Mouse (Mus musculus): ENCODE measurements around the gene Hps4. TPM values are rescaled to one million over a fixed set of nuclear protein-coding genes. Genes with fewer than 3 reads are reported as not detected.
A peak's percentile ranks its signal among the peaks of the same experiment; 100 is the strongest.

The Hps4 gene
- polyA plus RNA-seq, 1 experiment from 2014 or later, result 21.4 TPM

DNA sequence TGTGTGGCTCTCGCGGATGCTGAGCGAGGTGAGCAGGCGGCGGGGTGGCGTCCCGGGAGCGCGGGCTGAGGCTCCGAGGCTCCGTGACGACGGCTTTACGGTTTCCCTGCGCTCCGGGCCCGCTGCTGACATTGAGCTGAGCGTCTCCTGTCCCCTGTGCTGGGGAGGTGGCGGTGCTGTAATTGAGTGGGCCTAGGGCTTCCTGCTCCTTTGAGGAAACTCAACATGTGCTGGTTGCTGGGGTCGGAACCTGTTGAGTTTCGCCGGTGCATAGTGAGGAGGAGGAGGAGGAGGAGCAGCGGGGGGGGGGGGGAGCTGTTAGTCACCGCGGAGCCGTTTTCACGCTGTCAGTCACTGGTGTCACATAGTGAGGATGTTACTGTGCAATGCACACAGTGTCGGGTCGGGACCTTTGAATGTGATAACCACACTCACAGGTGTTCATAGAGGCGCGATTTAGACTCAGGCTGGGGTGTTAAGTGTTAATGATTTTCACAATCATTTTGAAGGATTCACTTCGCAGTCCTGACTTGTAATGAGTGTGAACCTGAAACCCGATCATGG is 16.4 kb upstream of the Hps4 start:
- Histone ChIP-seq H3K36me3 (peaks cover 38% of the 10 kb centered on the region), H3K27me3 (ENCODE audit: insufficient read depth, poor library complexity, severe bottlenecking) (no peaks in the 10 kb centered on the region), H3K4me3 (peak overlapping the region; percentile 99), H3K27ac (peak overlapping the region; percentile 87), H3K9me3 (no peaks in the 10 kb centered on the region), H3K4me1 (peaks cover 24% of the 10 kb centered on the region)
- DNase-seq (ENCODE audit: low spot score), result no peak
- WGBS, result 1% methylated on average over 33 of the region's 33 CpGs

DNA sequence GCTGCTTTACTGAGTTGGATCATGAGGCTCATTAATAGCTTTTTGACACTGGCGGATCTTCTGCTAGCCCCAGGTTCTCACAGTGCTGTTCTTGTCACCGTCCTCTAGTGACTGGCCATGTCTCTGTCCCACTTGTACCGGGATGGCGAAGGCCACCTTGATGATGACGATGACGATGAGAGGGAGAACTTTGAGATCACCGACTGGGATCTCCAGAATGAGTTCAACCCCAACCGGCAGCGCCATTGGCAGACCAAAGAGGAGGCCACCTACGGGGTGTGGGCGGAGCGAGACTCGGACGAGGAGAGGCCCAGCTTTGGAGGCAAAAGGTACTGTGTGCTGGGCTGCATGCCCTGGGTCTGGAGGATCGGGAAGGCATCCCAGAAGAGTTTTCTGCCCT is 15.0 kb upstream of the Hps4 start:
- Histone ChIP-seq H3K9me3 (no peaks in the 10 kb centered on the region), H3K36me3 (peaks cover 51% of the 10 kb centered on the region), H3K4me3 (no peak overlapping the region), H3K4me1 (peaks cover 24% of the 10 kb centered on the region), H3K27me3 (ENCODE audit: insufficient read depth, poor library complexity, severe bottlenecking) (no peaks in the 10 kb centered on the region), H3K27ac (no peak overlapping the region)
- no peak for DNase-seq (ENCODE audit: low spot score)
- WGBS, result 91% methylated on average over 15 of the region's 15 CpGs

DNA sequence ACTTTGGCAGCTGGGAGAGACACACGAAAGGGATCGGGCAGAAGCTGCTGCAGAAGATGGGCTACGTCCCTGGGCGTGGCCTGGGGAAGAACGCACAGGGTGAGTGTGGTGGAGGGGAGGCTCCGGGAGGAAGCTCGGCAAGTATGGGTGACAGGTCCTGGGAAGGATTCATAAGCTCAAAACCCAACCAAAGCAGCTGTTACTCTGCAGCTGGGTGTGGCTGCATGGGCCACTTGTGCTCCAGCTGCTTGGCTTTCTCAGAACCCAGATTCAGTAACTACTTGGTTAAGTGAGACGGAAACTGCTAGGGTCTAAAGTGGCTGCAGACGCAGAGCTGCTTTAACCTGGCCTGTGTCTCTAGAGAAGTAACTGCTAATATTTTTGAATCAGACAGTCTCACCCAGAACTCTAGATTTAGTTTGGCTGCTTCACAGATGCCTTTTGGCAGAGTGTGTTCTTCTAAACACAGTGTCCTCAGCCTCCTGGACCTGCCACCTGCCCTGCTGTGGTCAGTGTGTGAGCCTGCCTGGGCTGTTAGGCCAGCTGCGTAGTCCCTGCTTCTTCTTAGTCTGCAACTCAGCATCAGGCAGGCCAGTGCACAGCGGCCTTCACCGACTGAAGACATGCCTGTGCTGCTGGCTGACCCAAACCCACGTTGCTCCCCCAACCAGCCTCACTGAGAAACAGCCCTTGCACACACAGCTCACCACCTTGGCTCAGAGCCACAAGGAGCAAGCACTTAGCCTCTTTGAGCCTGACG is 12.9 kb upstream of the Hps4 start:
- no peak overlapping the region for H3K4me3 ChIP-seq
- DNase-seq (ENCODE audit: low spot score), result no peak
- H3K9me3 ChIP-seq, result no peaks in the 10 kb centered on the region
- H3K27ac ChIP-seq, result no peak overlapping the region
- H3K36me3 ChIP-seq, result peaks cover 72% of the 10 kb centered on the region
- WGBS, result 91% methylated on average over 14 of the region's 14 CpGs
- H3K27me3 ChIP-seq (ENCODE audit: insufficient read depth, poor library complexity, severe bottlenecking), result no peaks in the 10 kb centered on the region
- H3K4me1 ChIP-seq, result peaks cover 17% of the 10 kb centered on the region

DNA sequence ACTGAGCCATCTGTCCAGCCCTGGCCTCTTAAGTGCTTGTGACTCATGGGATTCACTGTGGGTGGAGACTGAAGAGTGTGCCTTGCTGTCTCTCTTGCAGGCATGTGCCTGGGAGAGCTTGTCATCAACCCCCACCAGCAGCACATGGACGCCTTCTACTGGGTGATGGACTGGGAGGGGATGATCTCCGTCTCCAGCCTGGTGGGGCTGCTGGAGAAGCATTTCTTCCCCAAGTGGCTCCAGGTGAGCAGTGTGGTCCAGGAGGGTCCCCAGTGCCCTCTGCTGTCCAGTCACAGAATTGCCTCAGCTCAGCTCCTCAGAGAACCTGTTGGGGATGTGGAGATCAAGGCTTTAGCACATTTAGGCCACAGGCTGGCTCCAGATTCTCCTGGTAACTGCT is 7.4 kb upstream of the Hps4 start:
- H3K4me3 ChIP-seq, result no peak overlapping the region
- H3K4me1 ChIP-seq, result no peaks in the 10 kb centered on the region
- H3K27me3 ChIP-seq (ENCODE audit: insufficient read depth, poor library complexity, severe bottlenecking), result no peaks in the 10 kb centered on the region
- no peak for DNase-seq (ENCODE audit: low spot score)
- peaks cover 91% of the 10 kb centered on the region for H3K36me3 ChIP-seq
- no peak overlapping the region for H3K27ac ChIP-seq
- 34% methylated on average over 2 of the region's 2 CpGs for WGBS
- no peaks in the 10 kb centered on the region for H3K9me3 ChIP-seq

- Histone ChIP-seq H3K27ac (no peak overlapping the region), H3K27me3 (ENCODE audit: insufficient read depth, poor library complexity, severe bottlenecking) (no peaks in the 10 kb centered on the region), H3K9me3 (no peaks in the 10 kb centered on the region), H3K36me3 (peaks cover 80% of the 10 kb centered on the region), H3K4me1 (peaks cover 4% of the 10 kb centered on the region), H3K4me3 (no peak overlapping the region)
- DNase-seq (ENCODE audit: low spot score), result no peak
- 95% methylated on average over 22 of the region's 22 CpGs for WGBS
These were observed 5.9 kb upstream of the Hps4 start for GRCm38 (mm10) chr5:112337004-112337403.

DNA sequence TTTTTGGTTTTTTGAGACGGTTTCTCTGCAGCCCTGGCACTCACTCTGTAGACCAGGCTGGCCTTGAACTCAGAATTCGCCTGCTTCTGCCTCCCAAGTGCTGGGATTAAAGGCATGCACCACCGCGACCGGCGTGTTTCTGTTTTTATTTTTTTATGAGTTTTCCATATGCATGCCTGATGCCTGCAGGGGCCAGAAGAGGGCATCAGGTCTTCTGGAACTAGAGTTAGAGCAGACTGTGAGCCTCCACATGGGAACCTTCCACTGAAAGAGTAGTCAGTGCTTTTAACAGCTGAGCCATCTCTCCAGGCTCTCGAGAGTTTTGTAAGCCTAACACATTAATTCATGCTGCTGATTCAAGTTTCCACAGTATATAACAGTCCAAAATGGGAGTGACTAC is 3.7 kb upstream of the Hps4 start:
- Histone ChIP-seq H3K27ac (no peak overlapping the region), H3K27me3 (ENCODE audit: insufficient read depth, poor library complexity, severe bottlenecking) (no peaks in the 10 kb centered on the region), H3K4me3 (no peak overlapping the region), H3K36me3 (peaks cover 58% of the 10 kb centered on the region), H3K9me3 (no peaks in the 10 kb centered on the region), H3K4me1 (peaks cover 15% of the 10 kb centered on the region)
- DNase-seq (ENCODE audit: low spot score), result no peak
- WGBS, result 79% methylated on average over 7 of the region's 7 CpGs

DNA sequence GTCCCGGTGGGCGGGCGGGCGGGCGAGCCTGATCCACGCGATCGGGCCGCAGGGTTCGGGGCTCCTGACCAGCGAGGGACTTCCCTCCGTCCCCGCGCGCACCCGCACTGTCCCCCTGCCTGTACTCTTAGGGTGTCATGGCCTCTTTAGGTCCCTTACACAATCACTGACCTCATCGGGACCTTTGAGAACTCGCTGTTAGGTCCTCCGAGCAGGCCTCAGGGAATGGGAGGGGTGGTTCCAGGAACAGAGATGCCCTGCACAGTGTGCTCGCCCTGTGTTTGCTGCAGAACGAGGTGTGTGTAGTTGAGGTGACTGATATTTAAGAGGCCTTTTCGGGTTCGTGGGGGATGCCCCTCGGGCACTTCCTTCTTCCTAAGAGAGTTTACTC is 317 bp downstream of the Hps4 start:
- peak overlapping the region; percentile 97 for H3K4me3 ChIP-seq
- peak overlapping the region; percentile 96 for H3K27ac ChIP-seq
- H3K4me1 ChIP-seq, result peaks cover 28% of the 10 kb centered on the region
- no peaks in the 10 kb centered on the region for H3K27me3 ChIP-seq (ENCODE audit: insufficient read depth, poor library complexity, severe bottlenecking)
- H3K36me3 ChIP-seq, result peaks cover 40% of the 10 kb centered on the region
- 0% methylated on average over 24 of the region's 24 CpGs for WGBS
- no peaks in the 10 kb centered on the region for H3K9me3 ChIP-seq
- no peak for DNase-seq (ENCODE audit: low spot score)

DNA sequence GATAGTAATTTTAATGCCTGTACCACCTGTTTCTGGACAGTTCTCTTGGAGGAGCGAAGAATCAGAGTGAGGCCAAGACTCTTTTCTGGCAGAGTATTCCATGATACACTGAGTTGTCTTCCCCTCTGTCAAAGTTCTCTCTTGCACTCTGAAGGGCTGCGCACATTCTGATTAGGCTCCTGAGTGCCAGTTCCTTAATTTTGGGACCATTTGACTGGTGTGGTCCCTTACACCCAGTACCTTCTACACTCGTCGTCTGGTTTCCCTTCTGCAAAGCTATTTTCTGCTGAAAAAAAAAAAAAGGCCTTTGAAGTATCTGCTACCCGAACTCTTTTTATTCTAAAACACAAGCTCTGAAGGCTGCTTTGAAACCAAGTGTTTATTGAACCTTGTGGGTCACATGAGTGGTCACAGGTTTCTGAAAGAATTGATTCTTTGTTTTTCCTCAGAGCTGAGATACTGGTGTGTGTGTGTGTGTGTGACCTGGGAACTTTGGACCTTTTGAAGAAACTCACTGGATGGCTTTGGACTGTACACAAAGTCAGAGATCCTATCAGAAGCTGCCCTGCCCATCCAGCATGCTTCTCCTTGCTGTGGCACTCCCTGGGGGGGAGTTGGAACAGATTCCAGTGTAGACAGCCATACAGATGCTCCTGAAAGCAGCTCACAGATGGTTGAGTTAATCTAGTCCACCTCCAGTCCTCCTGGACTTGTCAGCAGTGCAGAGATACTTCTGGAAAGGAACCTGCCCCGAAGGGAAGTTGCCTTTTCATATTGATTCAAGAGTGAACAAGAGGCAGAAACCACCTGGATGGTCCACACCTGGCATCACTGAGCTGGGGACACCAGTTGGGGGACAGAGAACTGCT is 1.4 kb downstream of the Hps4 start:
- WGBS, result 77% methylated on average over 6 of the region's 6 CpGs
- no peak overlapping the region for H3K27ac ChIP-seq
- H3K9me3 ChIP-seq, result no peaks in the 10 kb centered on the region
- no peaks in the 10 kb centered on the region for H3K27me3 ChIP-seq (ENCODE audit: insufficient read depth, poor library complexity, severe bottlenecking)
- H3K4me1 ChIP-seq, result peaks cover 28% of the 10 kb centered on the region
- no peak for DNase-seq (ENCODE audit: low spot score)
- H3K4me3 ChIP-seq, result no peak overlapping the region
- peaks cover 36% of the 10 kb centered on the region for H3K36me3 ChIP-seq

DNA sequence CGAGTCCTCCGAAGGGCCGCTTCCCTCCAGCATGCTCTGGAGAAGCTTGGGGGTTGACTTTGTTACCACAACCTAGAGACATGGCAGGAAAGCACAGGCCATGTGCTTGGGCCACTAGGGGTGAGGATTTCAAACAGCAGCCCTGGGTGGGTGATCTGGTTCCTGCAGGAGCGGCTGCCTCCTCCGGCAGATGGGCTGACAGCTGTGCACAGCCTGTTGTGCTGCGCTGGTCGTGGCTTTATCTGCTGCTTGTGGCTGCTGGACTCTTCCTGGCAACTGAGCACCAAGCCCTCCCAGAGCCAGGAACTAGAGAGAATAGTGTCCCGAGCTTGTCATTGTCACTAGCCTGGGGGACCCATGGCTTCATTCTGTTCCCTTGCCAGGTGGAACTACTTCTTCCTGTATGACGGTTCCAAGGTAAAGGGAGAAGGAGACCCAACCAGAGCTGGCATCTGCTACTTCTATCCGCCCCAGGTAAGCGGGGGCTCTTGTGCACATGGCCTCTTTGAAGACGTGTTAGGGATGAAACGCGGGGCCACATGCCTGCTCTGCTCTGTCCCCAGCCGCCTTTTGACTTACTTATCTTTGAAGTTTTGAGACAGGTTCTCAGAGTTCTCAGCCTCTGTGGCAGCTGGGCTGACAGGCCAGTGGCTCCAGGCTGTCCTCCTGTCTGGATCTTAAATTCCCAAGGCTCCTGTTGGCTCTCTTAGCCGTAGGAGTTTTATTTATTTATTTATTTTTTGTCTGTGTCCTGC is 3.5 kb downstream of the Hps4 start:
- peaks cover 47% of the 10 kb centered on the region for H3K36me3 ChIP-seq
- no peaks in the 10 kb centered on the region for H3K27me3 ChIP-seq (ENCODE audit: insufficient read depth, poor library complexity, severe bottlenecking)
- peaks cover 28% of the 10 kb centered on the region for H3K4me1 ChIP-seq
- no peak overlapping the region for H3K27ac ChIP-seq
- no peak overlapping the region for H3K4me3 ChIP-seq
- 83% methylated on average over 16 of the region's 16 CpGs for WGBS
- no peak for DNase-seq (ENCODE audit: low spot score)
- H3K9me3 ChIP-seq, result no peaks in the 10 kb centered on the region

DNA sequence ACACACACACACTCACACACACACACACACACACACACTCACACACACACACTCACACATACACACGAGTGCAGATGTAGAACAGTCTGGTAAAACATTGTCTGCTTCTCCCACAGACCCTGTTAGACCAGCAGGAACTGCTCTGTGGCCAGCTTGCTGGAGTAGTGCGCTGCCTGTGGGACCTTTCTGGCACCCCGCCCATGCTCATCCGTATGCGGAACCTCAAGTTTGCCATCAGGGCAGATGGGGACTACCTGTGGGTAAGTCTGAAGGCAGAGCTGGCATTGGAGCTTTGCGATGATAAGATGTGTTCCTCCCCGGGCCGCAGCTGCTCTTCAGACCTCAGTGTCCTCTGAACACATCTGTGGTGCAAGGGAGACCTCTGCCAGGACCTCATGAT is 6.3 kb downstream of the Hps4 start:
- WGBS, result 89% methylated on average over 8 of the region's 8 CpGs
- Histone ChIP-seq H3K4me3 (no peak overlapping the region), H3K4me1 (peaks cover 13% of the 10 kb centered on the region), H3K27me3 (ENCODE audit: insufficient read depth, poor library complexity, severe bottlenecking) (peaks cover 1% of the 10 kb centered on the region; the same call in 1 of the 2 replicates), H3K36me3 (peaks cover 62% of the 10 kb centered on the region), H3K27ac (no peak overlapping the region), H3K9me3 (no peaks in the 10 kb centered on the region)
- no peak for DNase-seq (ENCODE audit: low spot score)

GRCm38 (mm10) chr5:112355493-112355892 is 12.6 kb downstream of the Hps4 start:
- DNase-seq (ENCODE audit: low spot score), result no peak
- peaks cover 49% of the 10 kb centered on the region for H3K27me3 ChIP-seq (ENCODE audit: insufficient read depth, poor library complexity, severe bottlenecking)
- H3K27ac ChIP-seq, result no peak overlapping the region
- no peak overlapping the region for H3K4me3 ChIP-seq
- WGBS, result 78% methylated on average over 6 of the region's 6 CpGs
- H3K9me3 ChIP-seq, result no peaks in the 10 kb centered on the region
- H3K36me3 ChIP-seq, result peaks cover 60% of the 10 kb centered on the region
- peaks cover 12% of the 10 kb centered on the region for H3K4me1 ChIP-seq

- DNase-seq (ENCODE audit: low spot score), result no peak
- peaks cover 56% of the 10 kb centered on the region for H3K36me3 ChIP-seq
- H3K4me3 ChIP-seq, result no peak within 1 kb of the TSS
- peaks cover 49% of the 10 kb centered on the region for H3K27me3 ChIP-seq (ENCODE audit: insufficient read depth, poor library complexity, severe bottlenecking)
- H3K9me3 ChIP-seq, result no peaks in the 10 kb centered on the region
- peaks cover 12% of the 10 kb centered on the region for H3K4me1 ChIP-seq
- WGBS, result 61% methylated on average over 13 of the region's 13 CpGs
- H3K27ac ChIP-seq, result no peak within 1 kb of the TSS
These were observed 13.0 kb downstream of the Hps4 start, which contains the start of gene Gm6583 for GRCm38 (mm10) chr5:112355910-112356309. Gm6583 (minus strand) TSS chr5:112356033.

Data from heart, embryonic 10.5 days (tissue).